Mouse (Mus musculus): ENCODE measurements around the gene Npdc1. TPM values are rescaled to one million over a fixed set of nuclear protein-coding genes. Genes with fewer than 3 reads are reported as not detected.

The Npdc1 gene
- total and polyA plus RNA-seq, 3 experiments: not detected

DNA sequence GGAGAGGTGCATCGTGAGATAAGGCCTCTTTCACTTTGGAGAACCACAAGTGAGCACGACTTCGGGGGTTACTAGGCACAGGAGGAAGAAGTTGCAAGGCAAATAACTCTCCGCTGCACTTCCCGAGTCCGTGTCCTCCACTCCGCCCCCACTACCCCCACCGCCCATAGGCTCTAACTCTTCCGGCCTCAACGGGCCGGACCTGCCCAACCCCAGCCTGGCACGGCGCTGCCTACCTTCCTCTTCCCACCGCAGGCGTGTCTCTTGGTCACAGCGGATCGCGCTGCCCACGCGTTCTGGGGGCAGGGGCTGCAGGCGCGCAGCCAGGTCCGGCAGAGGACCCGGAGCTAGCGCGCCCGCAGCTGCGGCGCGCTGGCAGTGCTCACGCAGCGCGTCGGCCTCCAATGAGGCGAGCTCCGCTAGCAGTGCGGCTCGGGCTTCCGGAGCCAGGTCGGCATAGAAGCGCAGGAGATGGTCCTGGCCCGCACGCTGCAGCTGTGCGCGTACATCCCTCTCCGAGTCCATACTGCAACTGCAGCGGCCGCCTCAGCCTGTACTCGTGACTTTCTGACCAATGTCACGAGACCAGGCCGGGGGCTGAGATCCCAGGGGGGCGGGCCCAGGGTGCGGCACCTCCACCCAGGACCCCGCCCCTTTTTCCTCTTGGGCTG is 33.9 kb upstream of the Npdc1 start, which contains the start of gene Uap1l1 (continued):
- TF ChIP-seq GABPA (IDR thresholded peaks at IDR 0.05; ENCODE audit: low read depth, low read length) (no peak), ELF1 (IDR thresholded peaks at IDR 0.05; ENCODE audit: low read depth, low read length) (no peak), NRF1 (IDR thresholded peaks at IDR 0.05; ENCODE audit: insufficient read depth, low read depth, low read length, poor library complexity, severe bottlenecking) (no peak), POLR2AphosphoS5 (IDR thresholded peaks at IDR 0.05; ENCODE audit: borderline replicate concordance, low read depth, low read length) (no peak), JUND (IDR thresholded peaks at IDR 0.05; ENCODE audit: low read depth, low read length) (no peak), MXI1 (IDR thresholded peaks at IDR 0.05; ENCODE audit: low read depth, low read length) (peak; percentile 44; the same call in 1 of the 2 replicates)

DNA sequence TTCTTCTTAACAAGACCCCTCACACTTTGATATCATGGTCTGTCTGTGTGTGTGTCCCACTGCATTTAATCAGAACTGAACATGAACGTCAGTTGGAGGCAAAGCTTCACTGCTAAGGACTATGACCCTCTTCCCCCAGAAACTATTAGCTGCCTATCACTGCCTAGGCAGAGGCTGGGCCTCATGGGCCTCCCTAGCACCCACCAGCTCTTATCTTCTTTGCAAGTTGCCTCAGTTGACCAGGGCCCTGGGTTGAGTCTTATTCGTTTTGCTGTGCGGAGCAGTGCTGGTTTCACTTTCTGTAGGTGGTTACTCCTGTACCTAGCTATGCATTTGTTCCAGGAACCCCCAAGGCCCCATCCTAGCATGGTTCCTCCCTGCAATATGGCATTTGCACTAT is 29.2 kb upstream of the Npdc1 start:
- Histone ChIP-seq H3K79me2 (ENCODE audit: control insufficient read depth, insufficient read depth, low read length, poor library complexity) (peaks cover 18% of the 10 kb centered on the region), H3K9me3 (replicated peaks; ENCODE audit: insufficient read depth, low read length) (no peaks in the 10 kb centered on the region), H3K4me1 (ENCODE audit: control insufficient read depth in 1 of 2, insufficient read depth in 2 of 2, low read length in 2 of 2) (peaks cover 7 to 20% of the 10 kb centered on the region in 2 experiments), H3K9ac (ENCODE audit: control insufficient read depth, low read depth, low read length, poor library complexity, severe bottlenecking) (peak overlapping the region; percentile 47), H3K27ac (ENCODE audit: control insufficient read depth, low read depth, low read length) (peak overlapping the region; percentile 43), H3K36me3 (ENCODE audit: control insufficient read depth in 1 of 2, insufficient read depth in 2 of 2, low read length in 2 of 2) (peaks cover 0 to 10% of the 10 kb centered on the region in 2 experiments; a peak in 2 of 4 replicates), H3K4me3 (ENCODE audit: control insufficient read depth in 1 of 2, insufficient read depth in 1 of 2, low read depth in 2 of 2, low read length in 2 of 2) (peak overlapping the region; percentile 18 to 34; a peak in 2 of 4 replicates), H3K27me3 (ENCODE audit: control insufficient read depth in 1 of 2, insufficient read depth in 2 of 2, low read length in 2 of 2) (no peaks in the 10 kb centered on the region)
- TF ChIP-seq TBP (IDR thresholded peaks at IDR 0.05; ENCODE audit: low read depth, low read length): 0 out of 2 replicates have a peak, but pooled peaks have one; percentile 19
- no peak for TF ChIP-seq JUND (IDR thresholded peaks at IDR 0.05; ENCODE audit: low read depth, low read length)
- TF ChIP-seq SIN3A (IDR thresholded peaks at IDR 0.05; ENCODE audit: low read length): peak; percentile 52; the same call in 1 of the 2 replicates
- TF ChIP-seq ELF1 (IDR thresholded peaks at IDR 0.05; ENCODE audit: low read depth, low read length): no peak
- TF ChIP-seq EP300 (IDR thresholded peaks at IDR 0.05; ENCODE audit: low read depth in 1 of 2, low read length in 2 of 2): peak in 1 of 2 experiments; percentile 63; a peak in 2 of 4 replicates
- TF ChIP-seq GATA1 (IDR thresholded peaks at IDR 0.05; ENCODE audit: low read depth, low read length): peak; percentile 55
- TF ChIP-seq ETS1 (IDR thresholded peaks at IDR 0.05; ENCODE audit: low read depth, low read length): peak; percentile 48; the same call in 1 of the 2 replicates
- peak; percentile 68 for DNase-seq (ENCODE audit: low read depth, low spot score)

DNA sequence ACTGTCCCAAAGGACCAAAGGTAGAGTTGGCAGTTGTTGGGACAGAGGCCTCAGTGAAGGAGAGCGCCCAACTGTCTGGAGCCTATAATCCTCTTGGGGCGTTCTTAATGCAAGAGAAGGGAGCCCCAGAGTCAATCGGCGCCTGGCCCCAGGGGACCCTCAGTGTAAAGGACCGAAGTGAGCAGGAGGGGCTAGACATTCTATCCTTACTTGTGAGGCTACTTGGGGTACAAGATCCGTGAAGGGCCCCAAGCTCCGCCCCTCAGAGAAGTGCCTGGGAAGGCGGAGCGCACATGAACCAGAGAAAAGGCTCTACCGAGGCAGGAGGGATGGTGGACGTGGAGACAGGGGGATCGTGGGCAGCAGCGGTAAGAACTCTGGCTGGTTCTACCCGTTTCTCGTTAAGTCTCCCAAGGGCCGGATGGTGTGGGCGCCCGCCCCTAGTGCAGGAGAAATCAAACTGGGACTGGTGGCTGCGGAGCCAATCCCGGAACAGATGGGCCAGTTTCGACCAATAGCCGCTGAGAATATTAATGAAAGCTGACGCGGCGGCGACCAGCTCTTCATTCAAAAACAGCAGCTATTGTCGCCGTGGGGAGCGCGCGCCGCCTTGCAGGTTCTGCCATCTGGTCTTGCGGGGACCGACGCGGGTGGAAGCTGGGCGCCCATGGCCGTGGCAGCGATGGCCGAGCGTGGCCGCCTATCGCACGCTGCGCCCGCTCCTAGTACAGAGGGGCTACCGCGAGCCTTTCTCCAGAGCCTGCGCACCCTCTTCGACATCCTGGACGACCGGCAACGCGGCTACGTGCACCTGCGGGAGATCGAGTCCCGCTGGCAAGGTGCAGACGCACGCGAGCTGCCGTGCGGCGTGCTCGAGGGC is 27.1 kb upstream of the Npdc1 start, which contains the start of gene Sapcd2:
Sapcd2 (plus strand) TSS at position 558 of the 880 bp plus-strand sequence.
- Histone ChIP-seq H3K79me2 (ENCODE audit: control insufficient read depth, insufficient read depth, low read length, poor library complexity) (peaks cover 18% of the 10 kb centered on the region), H3K36me3 (ENCODE audit: control insufficient read depth in 1 of 2, insufficient read depth in 2 of 2, low read length in 2 of 2) (peaks cover 0 to 7% of the 10 kb centered on the region in 2 experiments; a peak in 3 of 4 replicates), H3K4me3 (ENCODE audit: control insufficient read depth in 1 of 2, insufficient read depth in 1 of 2, low read depth in 2 of 2, low read length in 2 of 2) (peak within 1 kb of the TSS; percentile 85 to 86), H3K27ac (ENCODE audit: control insufficient read depth, low read depth, low read length) (peak within 1 kb of the TSS; percentile 75), H3K27me3 (ENCODE audit: control insufficient read depth in 1 of 2, insufficient read depth in 2 of 2, low read length in 2 of 2) (no peaks in the 10 kb centered on the region), H3K9me3 (replicated peaks; ENCODE audit: insufficient read depth, low read length) (no peaks in the 10 kb centered on the region), H3K9ac (ENCODE audit: control insufficient read depth, low read depth, low read length, poor library complexity, severe bottlenecking) (peak within 1 kb of the TSS; percentile 86), H3K4me1 (ENCODE audit: control insufficient read depth in 1 of 2, insufficient read depth in 2 of 2, low read length in 2 of 2) (peaks cover 4 to 16% of the 10 kb centered on the region in 2 experiments)
- peak; percentile 96 for DNase-seq (ENCODE audit: low read depth, low spot score)
- TF ChIP-seq MAFK (IDR thresholded peaks at IDR 0.05; ENCODE audit: borderline replicate concordance, low read depth, low read length): no peak
- no peak for TF ChIP-seq EP300 (IDR thresholded peaks at IDR 0.05; ENCODE audit: low read depth in 1 of 2, low read length in 2 of 2)
- TF ChIP-seq MAX (IDR thresholded peaks at IDR 0.05; ENCODE audit: low read length): peak; percentile 79
- TF ChIP-seq MXI1 (IDR thresholded peaks at IDR 0.05; ENCODE audit: low read depth, low read length): peak; percentile 78
- no peak for TF ChIP-seq JUND (IDR thresholded peaks at IDR 0.05; ENCODE audit: low read depth, low read length)
- TF ChIP-seq USF1 (IDR thresholded peaks at IDR 0.05; ENCODE audit: low read depth, low read length): 0 out of 2 replicates have a peak, but pooled peaks have one; percentile 29
- TF ChIP-seq RAD21 (IDR thresholded peaks at IDR 0.05; ENCODE audit: low read depth, low read length): no peak
- 0 out of 2 replicates have a peak, but pooled peaks have one; percentile 19 for TF ChIP-seq RCOR1 (IDR thresholded peaks at IDR 0.05; ENCODE audit: low read depth, low read length)
- TF ChIP-seq MAZ (IDR thresholded peaks at IDR 0.05; ENCODE audit: low read depth, low read length): no peak
- TF ChIP-seq HCFC1 (IDR thresholded peaks at IDR 0.05; ENCODE audit: low read depth, low read length): peak; percentile 71
- peak; percentile 72 for TF ChIP-seq MYC (IDR thresholded peaks at IDR 0.05; ENCODE audit: low read depth, low read length)
- TF ChIP-seq ETS1 (IDR thresholded peaks at IDR 0.05; ENCODE audit: low read depth, low read length): 0 out of 2 replicates have a peak, but pooled peaks have one; percentile 15
- no peak for TF ChIP-seq ZKSCAN1 (IDR thresholded peaks at IDR 0.05; ENCODE audit: low read depth, low read length)
- TF ChIP-seq BHLHE40 (IDR thresholded peaks at IDR 0.05; ENCODE audit: borderline replicate concordance, low read depth, low read length): no peak
- no peak for TF ChIP-seq MYB (IDR thresholded peaks at IDR 0.05; ENCODE audit: low read depth, low read length)
- TF ChIP-seq POLR2AphosphoS5 (IDR thresholded peaks at IDR 0.05; ENCODE audit: borderline replicate concordance, low read depth, low read length): peak; percentile 57; the same call in 1 of the 2 replicates
- TF ChIP-seq CTCF (IDR thresholded peaks at IDR 0.05 in 2 of 3, conservative IDR thresholded peaks at IDR 0.05 in 1 of 3; ENCODE audit: control insufficient read depth in 1 of 3, insufficient read depth in 1 of 3, low read depth in 2 of 3, low read length in 3 of 3, poor library complexity in 1 of 3, severe bottlenecking in 1 of 3): no peak
- TF ChIP-seq TBP (IDR thresholded peaks at IDR 0.05; ENCODE audit: low read depth, low read length): peak; percentile 95
